Mouse (Mus musculus): Measurements from ENCODE around the gene Zc3hav1l. TPM values are rescaled to one million over a fixed set of nuclear protein-coding genes. Genes with fewer than 3 reads are reported as not detected.
A peak's percentile ranks its signal among the peaks of the same experiment; 100 is the strongest.

Zc3hav1l gene
- 15.4 and 17.0 TPM in 2 replicates for polyA plus RNA-seq (2014; fragmentation: Nextera tagmentation; extraction: Ambion mirVana)

DNA sequence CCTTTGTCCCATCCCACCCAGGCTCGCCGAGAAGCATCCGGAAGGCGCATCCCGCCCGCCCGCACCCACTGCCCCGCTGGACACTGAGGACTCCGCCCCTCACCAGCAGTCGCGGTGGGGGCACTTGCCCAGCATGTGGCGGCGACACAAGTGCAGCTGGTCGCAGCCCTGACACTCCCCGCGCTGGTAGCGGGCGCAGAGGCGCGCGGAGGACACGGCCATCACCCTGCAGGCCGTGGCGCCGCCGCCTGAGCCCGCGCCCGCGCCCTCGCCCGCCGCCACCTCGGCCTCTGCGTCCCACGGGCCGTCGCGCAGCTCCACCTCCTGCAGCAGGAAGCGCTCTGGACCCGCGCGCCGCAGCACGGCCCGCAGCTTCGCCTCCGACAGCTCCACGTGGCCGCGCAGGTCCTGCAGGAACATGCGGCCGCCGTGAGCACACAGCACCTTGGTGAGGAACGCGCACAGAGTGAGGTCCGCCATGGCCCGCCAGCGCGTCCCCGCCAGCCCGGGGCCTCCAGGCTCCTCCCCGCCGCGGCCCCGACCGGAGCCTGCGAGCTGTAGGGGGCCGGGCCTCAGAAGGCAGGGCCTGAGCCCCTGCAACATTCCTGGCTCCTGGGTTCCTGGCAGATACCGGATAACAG, at the start of gene Zc3hav1l:
Gene Zc3hav1l (minus strand): TSS at position 499 of the 641 bp plus-strand sequence.
- peaks cover 2% of the 10 kb centered on the region; the same call in 1 of the 2 replicates for H3K4me1 ChIP-seq (ENCODE audit: control insufficient read depth, insufficient read depth, low read length)
- whole genome bisulfite sequencing: 0% methylated on average over 45 of the region's 70 CpGs
- peak; percentile 94 for ATAC-seq (ENCODE audit: insufficient read depth, low FRiP score, low TSS enrichment)
- H3K9ac ChIP-seq (ENCODE audit: low read length): peak within 1 kb of the TSS; percentile 99
- peak within 1 kb of the TSS; percentile 98 for H3K27ac ChIP-seq (ENCODE audit: low read depth, low read length)
- no peaks in the 10 kb centered on the region for H3K27me3 ChIP-seq (ENCODE audit: control insufficient read depth, insufficient read depth, low read length)
- no peaks in the 10 kb centered on the region for H3K9me3 ChIP-seq (ENCODE audit: control insufficient read depth, low read length)
- H3K4me3 ChIP-seq (ENCODE audit: low read depth, low read length): peak within 1 kb of the TSS; percentile 80
- H3K36me3 ChIP-seq (ENCODE audit: control insufficient read depth, insufficient read depth, low read length): peaks cover 3% of the 10 kb centered on the region
- DNase-seq (ENCODE audit: low spot score): peak; percentile 89
- H3K4me2 ChIP-seq (ENCODE audit: low read depth): peak within 1 kb of the TSS; percentile 65

DNA sequence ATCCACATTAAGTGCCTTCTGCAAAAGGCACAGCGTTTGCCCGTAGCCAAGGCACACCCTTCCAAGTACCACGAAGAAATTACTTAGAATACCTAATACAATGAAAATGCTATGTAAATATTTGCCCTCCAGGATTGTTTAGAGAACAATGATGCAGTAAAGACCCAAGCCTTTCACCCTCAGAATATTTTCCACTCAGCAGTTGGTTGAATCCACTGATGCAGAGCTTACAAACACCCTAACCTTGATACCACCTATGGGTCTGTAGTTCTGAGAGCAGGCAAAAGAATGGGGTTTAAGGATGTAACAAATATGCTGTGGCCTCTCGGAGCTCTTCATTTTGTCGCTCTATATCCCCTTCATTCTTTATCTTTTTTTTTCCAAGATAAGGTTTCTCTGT, 48.8 kb upstream of the Zc3hav1l start:
- Histone ChIP-seq H3K9ac (ENCODE audit: low read length) (no peak overlapping the region), H3K4me2 (ENCODE audit: low read depth) (no peak overlapping the region), H3K9me3 (ENCODE audit: control insufficient read depth, low read length) (no peaks in the 10 kb centered on the region), H3K27ac (ENCODE audit: low read depth, low read length) (no peak overlapping the region), H3K4me1 (ENCODE audit: control insufficient read depth, insufficient read depth, low read length) (no peaks in the 10 kb centered on the region), H3K27me3 (ENCODE audit: control insufficient read depth, insufficient read depth, low read length) (peaks cover 17% of the 10 kb centered on the region), H3K36me3 (ENCODE audit: control insufficient read depth, insufficient read depth, low read length) (no peaks in the 10 kb centered on the region), H3K4me3 (ENCODE audit: low read depth, low read length) (no peak overlapping the region)
- ATAC-seq (ENCODE audit: insufficient read depth, low FRiP score, low TSS enrichment) (no peak), DNase-seq (ENCODE audit: low spot score) (no peak)
- 78% methylated on average over 5 of the region's 5 CpGs for whole genome bisulfite sequencing

DNA sequence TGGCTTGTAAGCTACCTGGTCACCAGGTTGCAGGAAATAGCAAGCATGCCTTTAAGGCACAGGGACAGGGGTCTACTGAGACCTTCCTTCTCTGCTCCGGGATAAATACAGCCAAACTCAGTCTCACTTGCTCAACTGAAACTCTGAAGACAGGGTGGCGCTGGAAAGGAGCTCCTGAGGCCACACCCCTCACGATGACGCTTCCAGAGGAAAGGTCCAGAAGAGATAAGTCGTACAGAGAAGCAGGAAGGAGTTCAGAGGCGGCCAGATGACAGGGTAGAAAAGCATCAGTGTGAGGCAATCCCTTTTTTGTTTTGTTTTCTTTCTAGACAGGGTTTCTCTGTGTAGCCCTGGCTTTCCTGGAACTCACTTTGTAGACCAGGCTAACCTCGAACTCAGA, 46.7 kb upstream of the Zc3hav1l start:
- no peaks in the 10 kb centered on the region for H3K4me1 ChIP-seq (ENCODE audit: control insufficient read depth, insufficient read depth, low read length)
- ATAC-seq (ENCODE audit: insufficient read depth, low FRiP score, low TSS enrichment) (no peak), DNase-seq (ENCODE audit: low spot score) (no peak)
- no peaks in the 10 kb centered on the region for H3K36me3 ChIP-seq (ENCODE audit: control insufficient read depth, insufficient read depth, low read length)
- H3K27ac ChIP-seq (ENCODE audit: low read depth, low read length): no peak overlapping the region
- no peak overlapping the region for H3K9ac ChIP-seq (ENCODE audit: low read length)
- no peak overlapping the region for H3K4me3 ChIP-seq (ENCODE audit: low read depth, low read length)
- no peaks in the 10 kb centered on the region for H3K9me3 ChIP-seq (ENCODE audit: control insufficient read depth, low read length)
- no peak overlapping the region for H3K4me2 ChIP-seq (ENCODE audit: low read depth)
- WGBS: 57% methylated on average over 7 of the region's 7 CpGs
- H3K27me3 ChIP-seq (ENCODE audit: control insufficient read depth, insufficient read depth, low read length): no peaks in the 10 kb centered on the region

DNA sequence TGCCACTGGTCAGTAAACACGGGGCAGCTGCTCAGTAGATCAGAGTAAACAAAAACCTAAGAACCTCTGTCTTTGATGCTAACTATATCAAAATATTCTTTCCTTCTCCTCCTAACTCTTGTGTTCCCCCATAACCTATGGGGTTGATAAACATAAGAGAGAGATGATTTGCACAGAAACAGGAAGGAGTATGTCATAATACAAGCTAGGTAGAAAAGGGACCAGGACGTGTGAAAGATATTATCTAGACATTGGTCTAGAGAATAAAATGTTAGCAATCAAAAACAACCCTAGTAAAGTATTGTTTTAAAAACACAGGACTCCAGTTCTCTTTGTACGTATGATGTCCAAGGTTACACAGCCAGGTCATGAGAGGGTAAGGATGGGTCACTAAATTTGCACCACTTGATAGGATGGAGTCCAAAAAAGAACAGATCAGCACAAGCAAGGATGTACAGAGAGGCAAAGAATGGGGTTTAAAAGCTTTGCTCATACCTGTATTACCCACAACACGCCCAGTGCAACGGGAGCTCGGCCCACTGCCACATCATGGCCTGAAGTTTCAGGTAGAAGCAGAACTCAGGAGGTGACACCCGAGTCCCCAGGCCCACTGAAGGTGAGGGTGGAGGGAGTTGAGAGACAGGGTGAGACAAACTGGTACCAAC, 45.1 kb upstream of the Zc3hav1l start:
- H3K9ac ChIP-seq (ENCODE audit: low read length): no peak overlapping the region
- WGBS: 87% methylated on average over 7 of the region's 7 CpGs
- no peak overlapping the region for H3K27ac ChIP-seq (ENCODE audit: low read depth, low read length)
- H3K4me2 ChIP-seq (ENCODE audit: low read depth): no peak overlapping the region
- H3K4me3 ChIP-seq (ENCODE audit: low read depth, low read length): no peak overlapping the region
- no peaks in the 10 kb centered on the region for H3K4me1 ChIP-seq (ENCODE audit: control insufficient read depth, insufficient read depth, low read length)
- ATAC-seq (ENCODE audit: insufficient read depth, low FRiP score, low TSS enrichment): no peak
- no peak for DNase-seq (ENCODE audit: low spot score)
- no peaks in the 10 kb centered on the region for H3K9me3 ChIP-seq (ENCODE audit: control insufficient read depth, low read length)
- no peaks in the 10 kb centered on the region for H3K27me3 ChIP-seq (ENCODE audit: control insufficient read depth, insufficient read depth, low read length)
- H3K36me3 ChIP-seq (ENCODE audit: control insufficient read depth, insufficient read depth, low read length): no peaks in the 10 kb centered on the region

DNA sequence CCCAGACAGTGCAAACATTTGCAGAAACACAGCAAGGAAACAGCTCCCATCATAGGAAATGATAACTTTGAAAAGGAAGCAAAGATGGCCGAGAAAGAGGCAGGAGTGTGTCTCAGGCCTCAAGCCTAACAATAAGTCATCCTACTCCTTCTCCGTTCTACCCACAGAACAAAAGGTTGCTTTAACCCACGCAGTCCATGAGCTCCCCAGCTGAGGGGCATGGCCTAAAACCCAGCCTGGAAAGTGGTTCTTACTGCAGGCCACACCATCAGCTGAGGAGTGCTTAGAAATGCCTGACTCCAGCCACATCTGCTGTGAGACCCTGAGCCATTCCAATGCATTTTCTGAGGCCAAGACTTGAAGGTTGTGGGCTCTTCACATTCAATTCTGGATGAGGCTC, 44.5 kb upstream of the Zc3hav1l start:
- no peak for DNase-seq (ENCODE audit: low spot score)
- Histone ChIP-seq H3K27ac (ENCODE audit: low read depth, low read length) (no peak overlapping the region), H3K4me2 (ENCODE audit: low read depth) (no peak overlapping the region), H3K36me3 (ENCODE audit: control insufficient read depth, insufficient read depth, low read length) (no peaks in the 10 kb centered on the region), H3K9me3 (ENCODE audit: control insufficient read depth, low read length) (no peaks in the 10 kb centered on the region), H3K27me3 (ENCODE audit: control insufficient read depth, insufficient read depth, low read length) (no peaks in the 10 kb centered on the region), H3K9ac (ENCODE audit: low read length) (no peak overlapping the region), H3K4me3 (ENCODE audit: low read depth, low read length) (no peak overlapping the region), H3K4me1 (ENCODE audit: control insufficient read depth, insufficient read depth, low read length) (no peaks in the 10 kb centered on the region)
- ATAC-seq (ENCODE audit: insufficient read depth, low FRiP score, low TSS enrichment): no peak
- WGBS: 55% methylated on average over 3 of the region's 3 CpGs

DNA sequence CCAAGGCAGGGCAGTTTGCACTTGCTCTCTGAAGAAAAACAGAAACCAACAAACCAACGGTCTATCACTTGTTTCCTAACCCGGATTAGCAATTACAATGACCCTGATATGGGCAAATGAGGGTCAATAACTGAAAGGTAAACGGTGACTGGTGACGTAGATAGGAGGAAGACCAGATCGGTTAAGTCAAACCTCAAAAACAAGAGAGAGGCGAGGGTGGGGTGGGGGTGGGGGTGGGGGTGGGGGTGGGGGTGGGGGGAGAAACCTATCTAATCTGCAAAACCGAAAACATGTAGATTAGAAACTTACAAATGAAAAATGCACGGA, 43.6 kb upstream of the Zc3hav1l start:
- no peaks in the 10 kb centered on the region for H3K36me3 ChIP-seq (ENCODE audit: control insufficient read depth, insufficient read depth, low read length)
- no peak for DNase-seq (ENCODE audit: low spot score)
- WGBS: 80% methylated on average over 8 of the region's 8 CpGs
- no peak overlapping the region for H3K27ac ChIP-seq (ENCODE audit: low read depth, low read length)
- no peak overlapping the region for H3K4me3 ChIP-seq (ENCODE audit: low read depth, low read length)
- H3K9me3 ChIP-seq (ENCODE audit: control insufficient read depth, low read length): no peaks in the 10 kb centered on the region
- no peak for ATAC-seq (ENCODE audit: insufficient read depth, low FRiP score, low TSS enrichment)
- no peak overlapping the region for H3K4me2 ChIP-seq (ENCODE audit: low read depth)
- no peaks in the 10 kb centered on the region for H3K27me3 ChIP-seq (ENCODE audit: control insufficient read depth, insufficient read depth, low read length)
- H3K9ac ChIP-seq (ENCODE audit: low read length): no peak overlapping the region
- no peaks in the 10 kb centered on the region for H3K4me1 ChIP-seq (ENCODE audit: control insufficient read depth, insufficient read depth, low read length)

DNA sequence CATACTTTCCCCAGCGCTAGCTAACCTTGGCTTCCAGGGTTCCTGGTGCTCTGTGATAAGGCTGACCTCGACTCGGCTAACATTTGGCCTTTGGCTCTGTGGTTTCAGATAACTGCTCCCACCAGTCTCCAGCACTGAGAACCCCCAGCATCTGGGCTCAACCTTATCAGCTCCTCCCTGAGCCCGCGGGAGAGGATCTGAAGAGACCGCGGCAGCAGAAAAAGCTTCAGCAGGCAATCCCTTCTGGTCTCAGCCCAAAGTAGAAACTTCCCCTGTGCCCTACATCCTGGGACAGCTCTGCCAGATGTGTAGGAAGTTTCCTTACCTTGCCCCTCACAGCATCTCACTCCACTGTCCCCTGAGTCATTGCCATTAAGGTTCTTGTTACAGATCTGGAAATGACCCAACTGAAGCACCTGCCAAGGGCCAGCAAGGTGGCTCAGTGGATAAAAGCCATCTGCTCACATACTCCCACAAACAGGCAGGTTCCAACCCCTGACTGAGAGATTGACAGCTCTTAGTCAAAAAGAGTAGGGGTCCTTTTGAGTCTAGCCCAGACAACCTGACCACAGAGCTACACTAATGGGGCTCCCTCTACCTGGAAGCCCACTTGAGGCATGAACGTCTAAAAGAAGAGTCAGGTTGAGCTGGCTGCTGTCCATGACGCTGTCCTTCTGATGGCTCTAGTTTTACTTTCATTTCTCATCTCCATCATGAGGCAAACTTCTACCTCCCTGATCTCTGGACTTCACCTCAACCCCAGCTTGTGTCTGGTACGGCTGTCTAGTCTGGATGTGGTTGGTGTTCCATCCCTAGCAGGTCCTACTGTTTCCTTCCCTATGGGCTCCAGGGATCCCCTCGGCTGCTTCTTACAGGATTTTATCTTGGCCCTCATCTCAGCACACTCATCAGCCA, 42.9 kb upstream of the Zc3hav1l start:
- 78% methylated on average over 11 of the region's 11 CpGs for WGBS
- Histone ChIP-seq H3K4me3 (ENCODE audit: low read depth, low read length) (no peak overlapping the region), H3K9ac (ENCODE audit: low read length) (no peak overlapping the region), H3K36me3 (ENCODE audit: control insufficient read depth, insufficient read depth, low read length) (no peaks in the 10 kb centered on the region), H3K27ac (ENCODE audit: low read depth, low read length) (no peak overlapping the region), H3K4me1 (ENCODE audit: control insufficient read depth, insufficient read depth, low read length) (no peaks in the 10 kb centered on the region), H3K4me2 (ENCODE audit: low read depth) (no peak overlapping the region), H3K9me3 (ENCODE audit: control insufficient read depth, low read length) (no peaks in the 10 kb centered on the region), H3K27me3 (ENCODE audit: control insufficient read depth, insufficient read depth, low read length) (no peaks in the 10 kb centered on the region)
- DNase-seq (ENCODE audit: low spot score) (no peak), ATAC-seq (ENCODE audit: insufficient read depth, low FRiP score, low TSS enrichment) (no peak)

DNA sequence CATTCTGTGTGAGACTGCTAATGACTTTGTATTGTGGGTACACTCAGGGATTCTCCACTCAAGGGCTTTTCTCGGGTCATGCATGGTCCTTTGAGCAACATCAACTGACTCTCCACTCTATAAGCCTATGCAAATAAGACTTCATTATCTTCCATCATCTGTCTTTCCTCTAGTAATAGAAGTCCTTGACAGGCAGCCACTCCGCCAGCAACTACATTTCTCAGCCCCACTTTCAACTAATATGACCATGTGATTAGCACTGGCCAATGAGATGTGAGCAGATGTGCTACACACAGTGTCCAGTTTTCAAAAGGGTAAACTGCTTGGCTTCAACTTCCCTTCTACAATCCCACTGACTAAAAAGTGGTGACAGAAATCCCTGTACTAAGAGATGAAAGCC, 40.0 kb upstream of the Zc3hav1l start:
- no peak for DNase-seq (ENCODE audit: low spot score)
- Histone ChIP-seq H3K4me2 (ENCODE audit: low read depth) (no peak overlapping the region), H3K9ac (ENCODE audit: low read length) (no peak overlapping the region), H3K27me3 (ENCODE audit: control insufficient read depth, insufficient read depth, low read length) (no peaks in the 10 kb centered on the region), H3K27ac (ENCODE audit: low read depth, low read length) (no peak overlapping the region), H3K4me1 (ENCODE audit: control insufficient read depth, insufficient read depth, low read length) (no peaks in the 10 kb centered on the region), H3K36me3 (ENCODE audit: control insufficient read depth, insufficient read depth, low read length) (no peaks in the 10 kb centered on the region), H3K4me3 (ENCODE audit: low read depth, low read length) (no peak overlapping the region), H3K9me3 (ENCODE audit: control insufficient read depth, low read length) (no peaks in the 10 kb centered on the region)
- ATAC-seq (ENCODE audit: insufficient read depth, low FRiP score, low TSS enrichment): no peak
- whole genome bisulfite sequencing: 83% methylated on average over 2 of the region's 2 CpGs

Measured in neural tube, embryonic 11.5 days (tissue).